Mouse (Mus musculus): ENCODE measurements at regions not wholly inside any gene's neighbourhood (a gene's known extent, or its start where the extent isn't known, plus 50 kb on each side); places are given as distances from the start of the nearest gene placed in this dataset. TPM values are rescaled to one million over a fixed set of nuclear protein-coding genes. Genes with fewer than 3 reads are reported as not detected.
"Not testable (repeated sequence)": the region's sequence is repeated elsewhere in the genome, so short reads cannot be mapped to it uniquely, and the experiment has no call there.

GRCm38 (mm10) chr7:113693526-113693925 is 72.3 kb upstream of the Spon1 start:
- no peak for DNase-seq (ENCODE audit: low spot score)
- TF ChIP-seq POLR2A (IDR thresholded peaks at IDR 0.05; ENCODE audit: borderline replicate concordance, extremely low read depth, insufficient read depth, insufficient read length), result no peak
- WGBS, result 41% methylated on average over 3 of the region's 3 CpGs

GRCm38 (mm10) chr7:113694466-113694865 is 71.3 kb upstream of the Spon1 start:
- Histone ChIP-seq H3K36me3 (ENCODE audit: control insufficient read depth, insufficient read depth, low read length) (no peaks in the 10 kb centered on the region), H3K4me2 (replicated peaks; ENCODE audit: low read depth, low read length, severe bottlenecking) (no peak overlapping the region), H3K4me1 (ENCODE audit: control insufficient read depth, insufficient read depth, low read length) (no peaks in the 10 kb centered on the region), H3K9ac (ENCODE audit: low read depth, low read length, severe bottlenecking) (no peak overlapping the region), H3K27ac (replicated peaks; ENCODE audit: low read depth, low read length) (no peak overlapping the region), H3K9me3 (ENCODE audit: control insufficient read depth, low read length) (no peaks in the 10 kb centered on the region), H3K4me3 (replicated peaks; ENCODE audit: low read length) (no peak overlapping the region), H3K27me3 (ENCODE audit: control insufficient read depth, insufficient read depth, low read length) (no peaks in the 10 kb centered on the region)
- no peak for TF ChIP-seq POLR2A (IDR thresholded peaks at IDR 0.05; ENCODE audit: borderline replicate concordance, extremely low read depth, insufficient read depth, insufficient read length)
- no peak for ATAC-seq (ENCODE audit: low FRiP score, low read depth)
- 54% methylated on average over 5 of the region's 5 CpGs for WGBS
- no peak for DNase-seq (ENCODE audit: low spot score)

More at GRCm38 (mm10) chr7:113693526-113693925, 72.3 kb upstream of the Spon1 start:
- Histone ChIP-seq H3K36me3 (ENCODE audit: control insufficient read depth, insufficient read depth, low read length) (no peaks in the 10 kb centered on the region), H3K4me1 (ENCODE audit: control insufficient read depth, insufficient read depth, low read length) (no peaks in the 10 kb centered on the region), H3K4me3 (replicated peaks; ENCODE audit: low read length) (no peak overlapping the region), H3K9me3 (ENCODE audit: control insufficient read depth, low read length) (no peaks in the 10 kb centered on the region), H3K27me3 (ENCODE audit: control insufficient read depth, insufficient read depth, low read length) (no peaks in the 10 kb centered on the region), H3K27ac (replicated peaks; ENCODE audit: low read depth, low read length) (no peak overlapping the region), H3K4me2 (replicated peaks; ENCODE audit: low read depth, low read length, severe bottlenecking) (no peak overlapping the region), H3K9ac (ENCODE audit: low read depth, low read length, severe bottlenecking) (no peak overlapping the region)
- ATAC-seq (ENCODE audit: low FRiP score, low read depth), result no peak

- Histone ChIP-seq H3K27me3 (ENCODE audit: control insufficient read depth, insufficient read depth, low read length) (no peaks in the 10 kb centered on the region), H3K9ac (ENCODE audit: low read depth, low read length, severe bottlenecking) (no peak overlapping the region), H3K9me3 (ENCODE audit: control insufficient read depth, low read length) (no peaks in the 10 kb centered on the region), H3K4me3 (replicated peaks; ENCODE audit: low read length) (no peak overlapping the region), H3K4me2 (replicated peaks; ENCODE audit: low read depth, low read length, severe bottlenecking) (no peak overlapping the region), H3K4me1 (ENCODE audit: control insufficient read depth, insufficient read depth, low read length) (no peaks in the 10 kb centered on the region), H3K36me3 (ENCODE audit: control insufficient read depth, insufficient read depth, low read length) (no peaks in the 10 kb centered on the region), H3K27ac (replicated peaks; ENCODE audit: low read depth, low read length) (no peak overlapping the region)
- no peak for DNase-seq (ENCODE audit: low spot score)
- ATAC-seq (ENCODE audit: low FRiP score, low read depth), result no peak
- no peak for TF ChIP-seq POLR2A (IDR thresholded peaks at IDR 0.05; ENCODE audit: borderline replicate concordance, extremely low read depth, insufficient read depth, insufficient read length)
Measured at GRCm38 (mm10) chr7:113705929-113706328, 59.9 kb upstream of the Spon1 start.

GRCm38 (mm10) chr7:113707596-113707995 is 58.2 kb upstream of the Spon1 start:
- Histone ChIP-seq H3K27me3 (ENCODE audit: control insufficient read depth, insufficient read depth, low read length) (no peaks in the 10 kb centered on the region), H3K27ac (replicated peaks; ENCODE audit: low read depth, low read length) (no peak overlapping the region), H3K4me3 (replicated peaks; ENCODE audit: low read length) (no peak overlapping the region), H3K4me2 (replicated peaks; ENCODE audit: low read depth, low read length, severe bottlenecking) (no peak overlapping the region), H3K9ac (ENCODE audit: low read depth, low read length, severe bottlenecking) (no peak overlapping the region), H3K9me3 (ENCODE audit: control insufficient read depth, low read length) (no peaks in the 10 kb centered on the region), H3K36me3 (ENCODE audit: control insufficient read depth, insufficient read depth, low read length) (no peaks in the 10 kb centered on the region), H3K4me1 (ENCODE audit: control insufficient read depth, insufficient read depth, low read length) (no peaks in the 10 kb centered on the region)
- ATAC-seq (ENCODE audit: low FRiP score, low read depth), result no peak
- 80% methylated on average over 2 of the region's 2 CpGs for WGBS
- TF ChIP-seq POLR2A (IDR thresholded peaks at IDR 0.05; ENCODE audit: borderline replicate concordance, extremely low read depth, insufficient read depth, insufficient read length), result no peak
- no peak for DNase-seq (ENCODE audit: low spot score)

GRCm38 (mm10) chr7:113710541-113711270 is 55.1 kb upstream of the Spon1 start:
- no peaks in the 10 kb centered on the region for H3K27me3 ChIP-seq (ENCODE audit: control insufficient read depth, insufficient read depth, low read length)
- no peaks in the 10 kb centered on the region for H3K9me3 ChIP-seq (ENCODE audit: control insufficient read depth, low read length)
- no peak overlapping the region for H3K4me2 ChIP-seq (replicated peaks; ENCODE audit: low read depth, low read length, severe bottlenecking)
- H3K9ac ChIP-seq (ENCODE audit: low read depth, low read length, severe bottlenecking), result no peak overlapping the region
- DNase-seq (ENCODE audit: low spot score) (no peak), ATAC-seq (ENCODE audit: low FRiP score, low read depth) (no peak)
- WGBS, result 85% methylated on average over 2 of the region's 2 CpGs
- no peak overlapping the region for H3K27ac ChIP-seq (replicated peaks; ENCODE audit: low read depth, low read length)
- no peak overlapping the region for H3K4me3 ChIP-seq (replicated peaks; ENCODE audit: low read length)
- no peaks in the 10 kb centered on the region for H3K36me3 ChIP-seq (ENCODE audit: control insufficient read depth, insufficient read depth, low read length)
- no peak for TF ChIP-seq POLR2A (IDR thresholded peaks at IDR 0.05; ENCODE audit: borderline replicate concordance, extremely low read depth, insufficient read depth, insufficient read length)
- H3K4me1 ChIP-seq (ENCODE audit: control insufficient read depth, insufficient read depth, low read length), result no peaks in the 10 kb centered on the region

- H3K4me2 ChIP-seq (replicated peaks; ENCODE audit: low read depth, low read length, severe bottlenecking); H3K27me3 ChIP-seq (ENCODE audit: control insufficient read depth, insufficient read depth, low read length); H3K4me3 ChIP-seq (replicated peaks; ENCODE audit: low read length); H3K4me1 ChIP-seq (ENCODE audit: control insufficient read depth, insufficient read depth, low read length); H3K36me3 ChIP-seq (ENCODE audit: control insufficient read depth, insufficient read depth, low read length); H3K9me3 ChIP-seq (ENCODE audit: control insufficient read depth, low read length); ATAC-seq (ENCODE audit: low FRiP score, low read depth); DNase-seq (ENCODE audit: low spot score); H3K27ac ChIP-seq (replicated peaks; ENCODE audit: low read depth, low read length); H3K9ac ChIP-seq (ENCODE audit: low read depth, low read length, severe bottlenecking): not testable (repeated sequence)
- WGBS, result 79% methylated on average over 3 of the region's 3 CpGs
Measured at GRCm38 (mm10) chr7:113711356-113711755, 54.4 kb upstream of the Spon1 start.

Small RNA genes lying in the stretch of these regions (microRNA-seq; reads per million reads assigned to microRNA genes)
- not detected for gene Gm23700
